Mouse (Mus musculus) liver, embryonic 12.5 days (tissue): ENCODE results near the gene Olfr1062. TPM values are rescaled to one million over a fixed set of nuclear protein-coding genes. Genes with fewer than 3 reads are reported as not detected.
"Not testable (repeated sequence)": the region's sequence is repeated elsewhere in the genome, so short reads cannot be mapped to it uniquely, and the experiment has no call there.

Experiments used
- ATAC-seq: fragments of 200-750 bp; cut with Nextera tagmentation; 2 replicates; pipeline ENCODE4 v1.8.0; 2017; ENCODE audit warnings: moderate number of reproducible peaks, mild to moderate bottlenecking, moderate library complexity
- H3K27ac ChIP-seq: fragments of 300-500 bp; sonication (generic); 2 replicates; pipeline ENCODE4 v1.5.1; 2016; ENCODE audit warnings: mild to moderate bottlenecking
- H3K27me3 ChIP-seq: fragments of 300-500 bp; sonication (generic); replicated peaks from 2 replicates; pipeline ENCODE4 v1.6.1; 2016; ENCODE audit warnings: mild to moderate bottlenecking, moderate library complexity
- H3K36me3 ChIP-seq: fragments of 300-500 bp; sonication (generic); 2 replicates; pipeline ENCODE4 v1.6.1; 2016; ENCODE audit warnings: mild to moderate bottlenecking, moderate library complexity
- H3K4me1 ChIP-seq: fragments of 300-500 bp; sonication (generic); 2 replicates; pipeline ENCODE4 v1.6.1; 2016
- H3K4me2 ChIP-seq: fragments of 300-500 bp; sonication (generic); 2 replicates; pipeline ENCODE4 v1.6.1; 2016; ENCODE audit warnings: mild to moderate bottlenecking, moderate library complexity
- H3K4me3 ChIP-seq: fragments of 300-500 bp; sonication (generic); 2 replicates; pipeline ENCODE4 v1.5.1; 2016; ENCODE audit warnings: mild to moderate bottlenecking, moderate library complexity
- H3K9ac ChIP-seq: fragments of 300-500 bp; sonication (generic); 2 replicates; pipeline ENCODE4 v1.6.1; 2016; ENCODE audit warnings: mild to moderate bottlenecking, moderate library complexity
- H3K9me3 ChIP-seq: fragments of 300-500 bp; sonication (generic); replicated peaks from 2 replicates; pipeline ENCODE4 v1.6.1; 2016; ENCODE audit warnings: mild to moderate bottlenecking, moderate library complexity
- WGBS: fragments of 180-500 bp; shearing (Covaris S2); methylation state at CpG from one replicate; pipeline ENCODE4 v1.1.7; 2016; ENCODE audit not compliant: insufficient replicate concordance; 5-methylcytosine and 5-hydroxymethylcytosine counted together
- polyA plus RNA-seq: library from polyadenylated mRNA; unstranded; fragments of >200 nt; fragmentation: Nextera tagmentation; extraction: Ambion mirVana; gene quantifications from 2 replicates; pipeline ENCODE4 v1.2.1, GENCODE M21; 2016

The Olfr1062 gene
- polyA plus RNA-seq, result not detected in 2 replicates

GRCm38 (mm10) chr2:86426649-86427048 is at the start of gene Olfr1062:
Gene Olfr1062, minus strand, starts transcription at chr2:86426749.
- not testable (repeated sequence) for H3K27me3 ChIP-seq, H3K4me3 ChIP-seq, H3K4me2 ChIP-seq, H3K9ac ChIP-seq, H3K4me1 ChIP-seq, H3K9me3 ChIP-seq, ATAC-seq, H3K36me3 ChIP-seq, H3K27ac ChIP-seq

GRCm38 (mm10) chr2:86464442-86465109 is 38.0 kb upstream of the Olfr1062 start:
- Histone ChIP-seq H3K9ac (no peak overlapping the region), H3K4me3 (no peak overlapping the region), H3K4me2 (no peak overlapping the region), H3K4me1 (no peaks in the 10 kb centered on the region), H3K9me3 (no peaks in the 10 kb centered on the region), H3K27me3 (no peaks in the 10 kb centered on the region), H3K27ac (no peak overlapping the region), H3K36me3 (no peaks in the 10 kb centered on the region)
- 31% methylated on average over 10 of the region's 10 CpGs for WGBS
- ATAC-seq, result no peak

- H3K4me1 ChIP-seq, result no peaks in the 10 kb centered on the region
- no peaks in the 10 kb centered on the region for H3K36me3 ChIP-seq
- 55% methylated on average over 1 of the region's 1 CpGs for WGBS
- no peaks in the 10 kb centered on the region for H3K27me3 ChIP-seq
- no peak overlapping the region for H3K9ac ChIP-seq
- H3K27ac ChIP-seq, result no peak overlapping the region
- no peak overlapping the region for H3K4me2 ChIP-seq
- no peak overlapping the region for H3K4me3 ChIP-seq
- ATAC-seq, result no peak
- H3K9me3 ChIP-seq, result no peaks in the 10 kb centered on the region
These were observed 33.9 kb upstream of the Olfr1062 start for GRCm38 (mm10) chr2:86460434-86460833.

GRCm38 (mm10) chr2:86456169-86456568 is 29.6 kb upstream of the Olfr1062 start, which contains the start of gene Olfr1066:
Gene Olfr1066, minus strand, starts transcription at chr2:86456269.
- 60% methylated on average over 1 of the region's 1 CpGs for WGBS
- no peaks in the 10 kb centered on the region for H3K27me3 ChIP-seq
- no peak within 1 kb of the TSS for H3K27ac ChIP-seq
- no peak within 1 kb of the TSS for H3K9ac ChIP-seq
- no peak for ATAC-seq
- no peaks in the 10 kb centered on the region for H3K4me1 ChIP-seq
- no peak within 1 kb of the TSS for H3K4me2 ChIP-seq
- H3K36me3 ChIP-seq, result no peaks in the 10 kb centered on the region
- H3K9me3 ChIP-seq, result no peaks in the 10 kb centered on the region
- H3K4me3 ChIP-seq, result no peak within 1 kb of the TSS

GRCm38 (mm10) chr2:86450491-86450890 is 23.9 kb upstream of the Olfr1062 start, which contains the start of gene Olfr1065:
Gene Olfr1065, minus strand, starts transcription at chr2:86450591.
- 33% methylated on average over 1 of the region's 1 CpGs for WGBS
- not testable (repeated sequence) for H3K4me3 ChIP-seq, ATAC-seq

GRCm38 (mm10) chr2:86442101-86442500 is 15.6 kb upstream of the Olfr1062 start:
- H3K36me3 ChIP-seq, H3K9me3 ChIP-seq, H3K27ac ChIP-seq, H3K4me1 ChIP-seq, H3K4me3 ChIP-seq, H3K27me3 ChIP-seq, H3K4me2 ChIP-seq, ATAC-seq, H3K9ac ChIP-seq: not testable (repeated sequence)
- WGBS, result 57% methylated on average over 1 of the region's 1 CpGs

More at GRCm38 (mm10) chr2:86450491-86450890, 23.9 kb upstream of the Olfr1062 start, which contains the start of gene Olfr1065:
- not testable (repeated sequence) for H3K27me3 ChIP-seq, H3K9me3 ChIP-seq, H3K36me3 ChIP-seq, H3K4me2 ChIP-seq, H3K4me1 ChIP-seq, H3K27ac ChIP-seq, H3K9ac ChIP-seq

- not testable (repeated sequence) for H3K9ac ChIP-seq, H3K4me1 ChIP-seq, H3K27ac ChIP-seq, H3K27me3 ChIP-seq, ATAC-seq, H3K4me2 ChIP-seq, H3K4me3 ChIP-seq, H3K36me3 ChIP-seq, H3K9me3 ChIP-seq
- WGBS, result 43% methylated on average over 8 of the region's 8 CpGs
These were observed 2.0 kb upstream of the Olfr1062 start for GRCm38 (mm10) chr2:86428511-86428910.

GRCm38 (mm10) chr2:86413950-86414349 is 12.6 kb downstream of the Olfr1062 start, which contains the start of gene Olfr1061:
Gene Olfr1061, minus strand, starts transcription at chr2:86414050.
- no peak within 1 kb of the TSS for H3K4me2 ChIP-seq
- no peaks in the 10 kb centered on the region for H3K9me3 ChIP-seq
- 67% methylated on average over 1 of the region's 1 CpGs for WGBS
- H3K27ac ChIP-seq, result no peak within 1 kb of the TSS
- H3K4me1 ChIP-seq, result no peaks in the 10 kb centered on the region
- ATAC-seq, result no peak
- H3K9ac ChIP-seq, result no peak within 1 kb of the TSS
- H3K4me3 ChIP-seq, result no peak within 1 kb of the TSS
- no peaks in the 10 kb centered on the region for H3K36me3 ChIP-seq
- H3K27me3 ChIP-seq, result no peaks in the 10 kb centered on the region

GRCm38 (mm10) chr2:86395114-86395513 is 31.4 kb downstream of the Olfr1062 start:
- Histone ChIP-seq H3K27me3 (no peaks in the 10 kb centered on the region), H3K4me2 (no peak overlapping the region), H3K27ac (no peak overlapping the region), H3K9me3 (no peaks in the 10 kb centered on the region), H3K9ac (no peak overlapping the region), H3K36me3 (no peaks in the 10 kb centered on the region), H3K4me1 (no peaks in the 10 kb centered on the region), H3K4me3 (no peak overlapping the region)
- ATAC-seq, result no peak
- WGBS, result 63% methylated on average over 2 of the region's 2 CpGs

- H3K4me2 ChIP-seq, H3K36me3 ChIP-seq, H3K9me3 ChIP-seq, H3K27me3 ChIP-seq, H3K27ac ChIP-seq, ATAC-seq, H3K4me1 ChIP-seq, H3K9ac ChIP-seq, H3K4me3 ChIP-seq: not testable (repeated sequence)
These were observed 38.1 kb downstream of the Olfr1062 start, which contains the start of gene Olfr1058 for GRCm38 (mm10) chr2:86388461-86388860. Gene Olfr1058, minus strand, starts transcription at chr2:86388561.

- Histone ChIP-seq H3K9me3 (no peaks in the 10 kb centered on the region), H3K36me3 (no peaks in the 10 kb centered on the region), H3K4me3 (no peak within 1 kb of the TSS), H3K27ac (no peak within 1 kb of the TSS), H3K27me3 (no peaks in the 10 kb centered on the region), H3K9ac (no peak within 1 kb of the TSS), H3K4me2 (no peak within 1 kb of the TSS), H3K4me1 (no peaks in the 10 kb centered on the region)
- no peak for ATAC-seq
These were observed 48.3 kb downstream of the Olfr1062 start, which contains the start of gene Olfr1057 for GRCm38 (mm10) chr2:86378293-86378692. Gene Olfr1057, minus strand, starts transcription at chr2:86378393.
